ENCODE assay signal across 9 mouse cellular contexts in the genomic region with DNA sequence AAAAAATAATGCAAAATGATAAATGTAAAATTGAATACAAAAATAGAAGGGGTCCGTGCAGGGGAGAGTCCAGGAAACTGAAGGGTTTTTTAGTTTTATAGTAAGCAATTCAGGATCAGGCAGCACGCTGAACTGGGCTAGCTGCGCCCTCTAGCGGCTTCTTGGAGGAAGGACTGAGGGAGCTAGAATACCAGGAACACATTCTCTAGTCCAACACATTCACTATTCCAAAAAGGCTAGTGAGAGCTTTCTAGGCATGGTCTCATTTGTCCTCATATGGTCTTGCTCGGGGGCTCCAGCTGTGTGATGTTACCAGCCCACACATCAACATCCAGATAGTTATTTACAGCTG. TPM values are rescaled to one million over a fixed set of nuclear protein-coding genes. Genes with fewer than 3 reads are reported as not detected.
DNase-seq lines count a peak whose midpoint lies in the region; ATAC-seq and TF ChIP-seq lines count a peak whose summit lies in the region.
"Had no signal": no experiment of that assay in that cellular context is flagged by ENCODE, and none has a peak within 500 bp of the region (broad histone marks: within the 10 kb centered on the region; RNA-seq: fewer than 3 reads in every experiment).

No protein-coding gene starts in this region.

- peak; percentile 52 for TF ChIP-seq CTCF in C2C12 (IDR thresholded peaks at IDR 0.05; ENCODE audit: control insufficient read depth, insufficient read depth, insufficient read length)
- peak; percentile 84 to 94 (median 92) for TF ChIP-seq CTCF in MEL (IDR thresholded peaks at IDR 0.05 in 2 of 3, conservative IDR thresholded peaks at IDR 0.05 in 1 of 3; ENCODE audit: control insufficient read depth in 1 of 3, insufficient read depth in 1 of 3, low read depth in 2 of 3, low read length in 3 of 3, poor library complexity in 1 of 3, severe bottlenecking in 1 of 3)
- TF ChIP-seq CTCF in lung, postnatal 0 days (IDR thresholded peaks at IDR 0.05), result peak; percentile 85

- no peaks in the 10 kb centered on the region for H3K79me3 ChIP-seq in C2C12 (ENCODE audit: low read depth)

- no peaks in the 10 kb centered on the region for H3K79me2 ChIP-seq in C2C12 (ENCODE audit: control insufficient read depth, insufficient read depth)
- no peaks in the 10 kb centered on the region for H3K79me2 ChIP-seq in MEL (ENCODE audit: control insufficient read depth, insufficient read depth, low read length, poor library complexity)

- 0 out of 2 replicates have a peak overlapping the region, but pooled peaks have one; percentile 20 for H3K4me2 ChIP-seq in lung, postnatal 0 days (replicated peaks; ENCODE audit: low read depth, low read length)
- H3K4me2 ChIP-seq: heart, embryonic 15.5 days had no signal

- peak; percentile 72 for DNase-seq in MEL (ENCODE audit: low read depth, low spot score)
- DNase-seq in cerebellum, postnatal 14 days, result peak; percentile 73 to 78
- peak; percentile 32 to 66 for DNase-seq in layer of hippocampus, adult 18-20 months (ENCODE audit: low spot score in 2 of 2)
- DNase-seq in lung, postnatal 0 days (ENCODE audit: low spot score), result peak; percentile 72
- DNase-seq in retina, postnatal 7 days (ENCODE audit: low read depth, low spot score), result peak; percentile 39
- DNase-seq in urinary bladder, postnatal 4 days (ENCODE audit: low spot score in 2 of 2), result peak; percentile 23 to 67

- H3K27me3 ChIP-seq in C2C12 (ENCODE audit: control insufficient read depth, insufficient read depth, insufficient read length), result no peaks in the 10 kb centered on the region
- no peaks in the 10 kb centered on the region for H3K27me3 ChIP-seq in MEL (ENCODE audit: control insufficient read depth in 1 of 2, insufficient read depth in 2 of 2, low read length in 2 of 2)
- no peaks in the 10 kb centered on the region for H3K27me3 ChIP-seq in lung, postnatal 0 days (replicated peaks; ENCODE audit: insufficient read depth, low read length)
- H3K27me3 ChIP-seq: heart, embryonic 15.5 days had no signal

- H3K9ac ChIP-seq in MEL (ENCODE audit: control insufficient read depth, low read depth, low read length, poor library complexity, severe bottlenecking), result no peak overlapping the region
- no peak overlapping the region for H3K9ac ChIP-seq in lung, postnatal 0 days (replicated peaks; ENCODE audit: low read depth)
- H3K9ac ChIP-seq: heart, embryonic 15.5 days had no signal

- WGBS in lung, postnatal 0 days, result 1% methylated on average over 5 of the region's 5 CpGs

- H3K4me1 ChIP-seq in MEL (ENCODE audit: control insufficient read depth in 1 of 2, insufficient read depth in 2 of 2, low read length in 2 of 2), result no peaks in the 10 kb centered on the region; a peak in 1 of 4 replicates
- no peaks in the 10 kb centered on the region for H3K4me1 ChIP-seq in lung, postnatal 0 days (ENCODE audit: insufficient read depth, low read depth, low read length)
- H3K4me1 ChIP-seq: heart, embryonic 15.5 days had no signal

- ATAC-seq in granulocyte monocyte progenitor cell, adult 5-6 weeks (replicated peaks; ENCODE audit: poor library complexity, severe bottlenecking), result peak; percentile 75
- 0 out of 2 replicates have a peak, but pooled peaks have one; percentile 63 for ATAC-seq in lung, postnatal 0 days

- TF ChIP-seq POLR2A in MEL (IDR thresholded peaks at IDR 0.05; ENCODE audit: control insufficient read depth in 1 of 2, insufficient read depth in 1 of 2, low read depth in 1 of 2, low read length in 2 of 2, poor library complexity in 1 of 2), result no peak

- H3K27ac ChIP-seq in MEL (ENCODE audit: control insufficient read depth, low read depth, low read length), result no peak overlapping the region
- H3K27ac ChIP-seq in lung, postnatal 0 days (ENCODE audit: low read length), result no peak overlapping the region
- H3K27ac ChIP-seq: heart, embryonic 15.5 days had no signal

- no peak for TF ChIP-seq EP300 in MEL (IDR thresholded peaks at IDR 0.05; ENCODE audit: low read depth in 1 of 2, low read length in 2 of 2)
- TF ChIP-seq EP300 in lung, postnatal 0 days (IDR thresholded peaks at IDR 0.05), result no peak

- H3K9me3 ChIP-seq in MEL (replicated peaks; ENCODE audit: insufficient read depth, low read length), result no peaks in the 10 kb centered on the region
- H3K9me3 ChIP-seq in lung, postnatal 0 days (ENCODE audit: low read length), result no peaks in the 10 kb centered on the region
- H3K9me3 ChIP-seq: heart, embryonic 15.5 days had no signal

- no peak overlapping the region for H3ac ChIP-seq in C2C12 (ENCODE audit: control insufficient read depth, insufficient read length, low read depth)

- no peaks in the 10 kb centered on the region for H3K36me3 ChIP-seq in C2C12 (ENCODE audit: control insufficient read depth, insufficient read depth)
- no peaks in the 10 kb centered on the region for H3K36me3 ChIP-seq in MEL (ENCODE audit: control insufficient read depth in 1 of 2, insufficient read depth in 2 of 2, low read length in 2 of 2)
- no peaks in the 10 kb centered on the region for H3K36me3 ChIP-seq in lung, postnatal 0 days (ENCODE audit: insufficient read depth, low read length)
- H3K36me3 ChIP-seq: heart, embryonic 15.5 days had no signal

- peak; percentile 75 for TF ChIP-seq RAD21 in MEL (IDR thresholded peaks at IDR 0.05; ENCODE audit: low read depth, low read length)

- no peak overlapping the region for H3K4me3 ChIP-seq in C2C12 (ENCODE audit: insufficient read depth, poor library complexity, severe bottlenecking)
- no peak overlapping the region for H3K4me3 ChIP-seq in MEL (ENCODE audit: control insufficient read depth in 1 of 2, insufficient read depth in 1 of 2, low read depth in 2 of 2, low read length in 2 of 2)
- H3K4me3 ChIP-seq in lung, postnatal 0 days (ENCODE audit: low read depth, low read length), result no peak overlapping the region
- H3K4me3 ChIP-seq: heart, embryonic 15.5 days had no signal

TF ChIP-seq in C2C12, 6 proteins besides CTCF, POLR2A, EP300 and RAD21:
- TF ChIP-seq MYOG (IDR thresholded peaks at IDR 0.05; ENCODE audit: control insufficient read depth, extremely low read depth, insufficient read length) (no peak), USF1 (IDR thresholded peaks at IDR 0.05; ENCODE audit: low read depth) (no peak), MYOD1 (IDR thresholded peaks at IDR 0.05; ENCODE audit: control insufficient read depth, insufficient read length, low read depth) (no peak), FOSL1 (IDR thresholded peaks at IDR 0.05; ENCODE audit: insufficient read depth, low read length, poor library complexity, severe bottlenecking) (no peak), CEBPB (IDR thresholded peaks at IDR 0.05; ENCODE audit: low read depth) (no peak), MAX (IDR thresholded peaks at IDR 0.05) (no peak)

TF ChIP-seq in MEL, 35 proteins besides CTCF, POLR2A, EP300 and RAD21:
- TF ChIP-seq SMC3 (IDR thresholded peaks at IDR 0.05; ENCODE audit: low read depth, low read length), result peak; percentile 63
- TF ChIP-seq GATA1 (IDR thresholded peaks at IDR 0.05; ENCODE audit: low read depth, low read length), result no peak
- no peak for TF ChIP-seq TBP (IDR thresholded peaks at IDR 0.05; ENCODE audit: low read depth, low read length)
- no peak for TF ChIP-seq POLR2AphosphoS5 (IDR thresholded peaks at IDR 0.05; ENCODE audit: borderline replicate concordance, low read depth, low read length)
- no peak for TF ChIP-seq ZMIZ1 (IDR thresholded peaks at IDR 0.05; ENCODE audit: low read depth, low read length)
- TF ChIP-seq TCF12 (IDR thresholded peaks at IDR 0.05; ENCODE audit: low read depth, low read length), result no peak
- TF ChIP-seq MAZ (IDR thresholded peaks at IDR 0.05; ENCODE audit: low read depth, low read length), result no peak
- TF ChIP-seq KAT2A (conservative IDR thresholded peaks at IDR 0.05; ENCODE audit: low read depth, low read length), result no peak
- no peak for TF ChIP-seq MAFK (IDR thresholded peaks at IDR 0.05; ENCODE audit: borderline replicate concordance, low read depth, low read length)
- TF ChIP-seq ZC3H11A (IDR thresholded peaks at IDR 0.05; ENCODE audit: low read depth, low read length), result peak; percentile 17; the same call in 1 of the 2 replicates

RNA-seq across cellular contexts. Expression of gene Hmgxb4, which starts 12.5 kb away (rescaled TPM):
- 12.0 TPM for polyA plus RNA-seq in C2C12 (2012; fragmentation: generic; extraction: Trizol)
- 21.8 and 22.8 TPM in 2 replicates for total RNA-seq in MEL (2012; rRNA removed)
- polyA plus RNA-seq in MEL (2012; ENCODE audit: insufficient read depth in 1 of 2, insufficient read length in 2 of 2, low read depth in 1 of 2, low replicate concordance in 2 of 2, missing spikeins in 1 of 2), result 10 to 100 TPM in 1 of 2 experiments, not detected in 1; 32.6 TPM
- total RNA-seq in granulocyte monocyte progenitor cell, adult 5-6 weeks (2014; fragmentation: Nextera tagmentation), result 59.6 and 71.8 TPM in 2 replicates
- total RNA-seq in granulocyte monocyte progenitor cell, adult 5-6 weeks (2017), result 63.6 TPM in 2 replicates
- 10 to 100 TPM; 18.6 to 25.0 TPM for total RNA-seq in layer of hippocampus, adult 18-20 months (2021)
- polyA plus RNA-seq in lung, postnatal 0 days (2015; fragmentation: Nextera tagmentation; extraction: Ambion mirVana), result 17.9 and 21.2 TPM in 2 replicates

RNA-seq across cellular contexts. Expression of gene Tom1, which starts 52.8 kb away (rescaled TPM):
- polyA plus RNA-seq in C2C12 (2012; fragmentation: generic; extraction: Trizol) (31.4 TPM), MEL (2012; ENCODE audit: insufficient read depth in 1 of 2, insufficient read length in 2 of 2, low read depth in 1 of 2, low replicate concordance in 2 of 2, missing spikeins in 1 of 2) (10 to 100 TPM in 1 of 2 experiments, not detected in 1; 32.6 TPM)
- total RNA-seq in MEL (2012; rRNA removed), result 17.6 and 18.0 TPM in 2 replicates
- 30.1 and 40.2 TPM in 2 replicates for total RNA-seq in granulocyte monocyte progenitor cell, adult 5-6 weeks (2014; fragmentation: Nextera tagmentation)
- total RNA-seq in granulocyte monocyte progenitor cell, adult 5-6 weeks (2017), result 20.2 and 48.9 TPM in 2 replicates
- total RNA-seq in layer of hippocampus, adult 18-20 months (2021), result 10 to 100 TPM; 40.4 to 42.5 TPM
- polyA plus RNA-seq in lung, postnatal 0 days (2015; fragmentation: Nextera tagmentation; extraction: Ambion mirVana), result 29.7 and 34.3 TPM in 2 replicates
